Mouse (Mus musculus) olfactory bulb, adult 2 months (tissue): Measurements from ENCODE around the gene D630045J12Rik. TPM values are rescaled to one million over a fixed set of nuclear protein-coding genes. Genes with fewer than 3 reads are reported as not detected.

ENCODE experiments used
- H3K27ac ChIP-seq: fragments of 200-500 bp; 2 replicates; pipeline ENCODE4 v1.5.1; 2012; ENCODE audit warnings: low read depth, low read length; ENCODE audit not compliant: insufficient read depth
- H3K4me1 ChIP-seq: fragments of 200-500 bp; 2 replicates; pipeline ENCODE4 v1.6.1; 2012; ENCODE audit warnings: low read length; ENCODE audit not compliant: control insufficient read depth, insufficient read depth
- H3K4me3 ChIP-seq: fragments of 200-500 bp; 2 replicates; pipeline ENCODE4 v1.5.1; 2012; ENCODE audit warnings: mild to moderate bottlenecking, low read depth, low read length, moderate library complexity; ENCODE audit not compliant: insufficient read depth
- CTCF ChIP-seq: fragments of 200-500 bp; IDR thresholded peaks from 2 replicates; pipeline ENCODE4 v1.5.1; 2012; ENCODE audit warnings: low read depth, mild to moderate bottlenecking, low read length, moderate library complexity; ENCODE audit not compliant: insufficient read depth
- POLR2A ChIP-seq: fragments of 200-500 bp; IDR thresholded peaks from 2 replicates; pipeline ENCODE4 v1.6.1; 2012; ENCODE audit warnings: mild to moderate bottlenecking, low read depth, low read length, moderate library complexity; ENCODE audit not compliant: insufficient read depth
- WGBS: fragments of 180-500 bp; shearing (Covaris S2); methylation state at CpG from one replicate; pipeline ENCODE4 v1.1.7; 2018; 5-methylcytosine and 5-hydroxymethylcytosine counted together
- polyA plus RNA-seq: library from polyadenylated mRNA; stranded (reverse); fragments of >200 nt; gene quantifications from 2 replicates; pipeline ENCODE4 v1.2.4, GENCODE M21; 2012; ENCODE audit warnings: low replicate concordance; ENCODE audit not compliant: missing spikeins, insufficient read depth, insufficient read length

D630045J12Rik gene
- polyA plus RNA-seq, 1 experiment, result not detected

DNA sequence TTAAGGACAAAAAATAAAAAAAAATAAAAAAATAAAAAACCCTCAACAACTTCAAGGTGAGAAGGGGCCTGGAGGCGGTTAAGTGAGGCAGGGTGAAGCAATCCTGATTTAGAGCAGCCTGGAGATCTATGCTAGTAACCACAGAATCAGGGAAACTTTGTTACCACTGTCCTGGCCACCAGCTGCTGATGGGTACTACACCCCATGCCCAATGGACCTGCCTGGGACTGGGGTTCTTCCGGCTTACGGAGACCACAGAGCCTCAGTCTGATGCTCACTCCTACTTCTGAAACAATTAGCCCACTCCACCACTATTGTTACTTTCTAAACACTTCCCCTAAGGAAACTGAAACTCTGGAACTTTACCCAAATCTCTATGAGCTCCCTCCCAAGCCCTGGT is 9.0 kb downstream of the D630045J12Rik start:
- H3K4me1 ChIP-seq, result peaks cover 25% of the 10 kb centered on the region
- TF ChIP-seq POLR2A (no peak), CTCF (no peak)
- no peak overlapping the region for H3K27ac ChIP-seq
- 90% methylated on average over 3 of the region's 3 CpGs for WGBS
- H3K4me3 ChIP-seq, result no peak overlapping the region

- Histone ChIP-seq H3K27ac (no peak overlapping the region), H3K4me3 (no peak overlapping the region), H3K4me1 (peaks cover 21% of the 10 kb centered on the region)
- no peak for TF ChIP-seq POLR2A
- no peak for TF ChIP-seq CTCF
- 61% methylated on average over 3 of the region's 3 CpGs for WGBS
Measured at GRCm38 (mm10) chr6:38244167-38244566, 9.6 kb downstream of the D630045J12Rik start.

DNA sequence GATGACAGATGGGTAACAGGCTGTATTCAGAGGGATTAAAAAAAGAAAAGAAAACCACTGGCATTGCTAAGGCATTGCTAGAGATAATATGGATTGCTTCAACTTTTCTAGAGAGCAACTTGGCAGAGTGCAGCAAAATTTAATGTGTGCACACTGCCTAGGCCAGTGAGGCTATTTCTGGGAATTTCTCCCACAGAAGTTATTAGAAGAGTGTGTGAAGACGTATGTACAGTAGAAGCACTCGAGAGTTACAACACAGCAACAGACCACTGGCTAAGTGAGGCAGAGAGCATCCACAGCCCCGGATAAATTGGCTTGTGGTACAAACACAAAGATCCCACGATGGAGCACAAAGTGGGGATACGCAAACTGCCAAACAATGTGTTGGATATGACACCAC is 11.0 kb downstream of the D630045J12Rik start:
- H3K4me1 ChIP-seq, result peaks cover 21% of the 10 kb centered on the region
- H3K27ac ChIP-seq, result no peak overlapping the region
- no peak overlapping the region for H3K4me3 ChIP-seq
- TF ChIP-seq CTCF (no peak), POLR2A (no peak)
- 65% methylated on average over 5 of the region's 5 CpGs for WGBS

DNA sequence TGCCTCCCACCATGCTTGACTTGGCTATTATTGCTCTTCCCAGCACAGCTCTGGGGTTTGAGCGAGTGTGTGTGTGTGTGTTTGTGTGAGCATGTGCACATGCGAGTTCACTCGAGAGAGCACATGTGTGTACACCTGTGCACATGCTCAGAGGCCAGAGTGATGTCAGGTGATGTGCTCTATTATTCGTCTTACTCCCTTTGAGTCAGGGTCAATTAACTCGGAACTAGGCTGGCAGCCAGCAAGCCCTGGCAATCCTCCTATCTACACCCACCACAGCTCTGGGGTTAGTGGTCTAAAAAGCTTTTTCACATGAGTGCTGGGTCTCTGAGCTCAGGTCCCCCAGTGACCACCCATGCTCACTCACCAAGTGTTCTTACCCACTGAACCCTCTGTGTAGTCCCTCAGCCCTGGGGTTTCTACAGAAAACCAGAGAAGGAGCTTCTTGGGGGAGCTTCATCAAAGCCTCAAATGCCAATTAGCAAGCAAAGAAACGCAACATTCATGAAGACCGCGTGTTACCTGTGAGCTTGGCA is 11.4 kb downstream of the D630045J12Rik start:
- Histone ChIP-seq H3K4me1 (peaks cover 21% of the 10 kb centered on the region), H3K4me3 (no peak overlapping the region), H3K27ac (no peak overlapping the region)
- 68% methylated on average over 8 of the region's 8 CpGs for WGBS
- TF ChIP-seq CTCF (no peak), POLR2A (no peak)

DNA sequence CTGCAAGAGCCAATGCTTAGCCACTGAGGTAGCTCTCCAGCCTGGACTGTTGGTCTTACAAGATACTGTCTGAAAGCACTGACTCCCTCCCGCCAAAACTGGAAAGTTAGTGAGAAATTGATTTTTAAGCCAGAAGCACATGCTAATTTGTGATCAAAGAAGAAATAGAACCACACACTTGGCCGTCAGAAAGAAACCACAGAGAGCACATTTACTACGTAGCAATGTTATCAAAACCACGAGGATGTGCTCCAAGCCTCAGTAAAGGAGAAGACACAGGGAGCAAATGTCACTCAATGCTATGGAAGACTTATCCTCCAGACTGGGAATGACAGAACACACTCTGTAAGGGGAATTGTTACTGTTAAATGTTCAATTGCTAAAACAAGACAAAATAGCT is 12.3 kb downstream of the D630045J12Rik start:
- Histone ChIP-seq H3K4me1 (peaks cover 21% of the 10 kb centered on the region), H3K4me3 (no peak overlapping the region), H3K27ac (no peak overlapping the region)
- TF ChIP-seq CTCF (no peak), POLR2A (no peak)
- 88% methylated on average over 4 of the region's 4 CpGs for WGBS

- 54% methylated on average over 5 of the region's 5 CpGs for WGBS
Measured at GRCm38 (mm10) chr6:38240618-38241017, 13.2 kb downstream of the D630045J12Rik start.

DNA sequence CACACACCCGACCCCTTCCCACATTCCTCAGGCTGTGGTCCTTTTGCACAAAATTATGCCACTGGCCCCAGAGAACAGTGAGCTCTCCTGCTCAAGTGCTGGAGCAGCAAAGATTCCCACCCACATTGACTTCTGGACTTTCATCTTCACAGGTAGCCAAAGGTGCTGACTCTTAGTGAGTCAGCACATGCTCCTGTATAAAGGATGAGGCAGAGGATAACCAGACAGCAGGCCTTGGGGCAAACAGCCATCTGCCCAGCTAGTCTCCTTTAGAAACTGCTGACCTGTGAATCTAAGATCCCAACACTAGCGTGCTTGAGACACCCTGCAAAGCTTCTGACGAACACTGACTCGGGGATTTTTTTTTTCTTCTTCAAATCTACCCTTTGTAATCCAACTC is 15.4 kb downstream of the D630045J12Rik start:
- Histone ChIP-seq H3K4me1 (peaks cover 14% of the 10 kb centered on the region), H3K27ac (no peak overlapping the region), H3K4me3 (no peak overlapping the region)
- TF ChIP-seq CTCF (no peak), POLR2A (no peak)
- 82% methylated on average over 4 of the region's 4 CpGs for WGBS

More at GRCm38 (mm10) chr6:38240618-38241017, 13.2 kb downstream of the D630045J12Rik start:
- H3K4me1 ChIP-seq, result peaks cover 21% of the 10 kb centered on the region
- H3K4me3 ChIP-seq, result no peak overlapping the region
- TF ChIP-seq CTCF (no peak), POLR2A (no peak)
- no peak overlapping the region for H3K27ac ChIP-seq

DNA sequence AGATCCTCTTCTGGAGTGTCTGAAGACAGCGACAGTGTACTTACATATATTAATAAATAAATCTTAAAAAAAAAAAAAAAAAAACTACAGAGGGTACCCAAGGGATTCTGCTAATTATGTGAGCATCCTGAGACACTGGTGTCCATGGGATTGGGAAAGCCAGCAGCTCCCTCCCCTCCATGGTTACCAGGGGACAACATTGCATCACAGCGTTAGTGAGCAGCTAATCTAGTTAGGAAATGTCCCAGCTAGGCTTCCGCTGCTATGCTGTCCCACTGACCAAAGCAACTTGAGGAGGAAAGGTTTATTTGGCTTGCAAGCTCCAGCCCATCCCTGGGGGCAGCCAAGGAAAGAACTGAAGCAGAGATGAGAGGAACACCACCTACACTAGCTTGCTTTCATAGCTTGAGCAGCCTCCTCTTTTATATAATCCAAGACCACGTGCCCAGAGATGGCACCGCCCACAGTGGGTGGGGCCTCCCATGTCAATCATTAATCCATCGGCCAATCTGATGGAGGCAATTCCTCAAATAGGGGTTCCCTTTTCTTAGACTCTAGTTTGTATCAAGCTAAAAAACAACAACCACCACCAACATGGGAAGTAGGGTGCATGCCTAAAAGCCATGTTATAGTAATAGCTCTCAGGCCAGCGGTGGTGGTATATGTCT is 17.7 kb downstream of the D630045J12Rik start:
- Histone ChIP-seq H3K27ac (no peak overlapping the region), H3K4me1 (peaks cover 14% of the 10 kb centered on the region; the same call in 1 of the 2 replicates), H3K4me3 (no peak overlapping the region)
- no peak for TF ChIP-seq POLR2A
- no peak for TF ChIP-seq CTCF
- 83% methylated on average over 7 of the region's 7 CpGs for WGBS

DNA sequence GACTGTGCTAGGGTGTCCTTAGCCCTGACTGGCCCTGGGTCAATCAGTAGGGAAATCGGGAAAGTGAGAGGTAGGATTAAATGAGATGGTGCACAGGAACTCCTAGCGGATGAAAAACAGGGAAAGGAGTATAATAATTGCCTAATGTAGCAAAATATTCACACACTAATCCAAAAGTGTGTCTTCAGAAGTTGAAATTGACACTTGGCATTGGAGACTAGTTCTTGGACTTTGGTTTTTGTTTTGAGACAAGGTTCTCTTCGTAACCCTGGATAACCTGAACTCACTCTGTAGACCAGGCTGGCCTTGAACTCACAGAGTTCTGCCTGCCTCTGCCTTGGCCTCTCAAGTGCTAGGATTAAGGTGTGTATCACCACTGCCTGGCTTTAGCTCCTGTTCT is 20.0 kb downstream of the D630045J12Rik start:
- WGBS, result 96% methylated on average over 3 of the region's 3 CpGs
- Histone ChIP-seq H3K4me3 (no peak overlapping the region), H3K4me1 (peaks cover 5% of the 10 kb centered on the region; the same call in 1 of the 2 replicates), H3K27ac (no peak overlapping the region)
- no peak for TF ChIP-seq POLR2A
- TF ChIP-seq CTCF, result no peak
